Mouse (Mus musculus) cerebellum, adult 9-11 months (tissue): ENCODE results near the gene Psen2.
A peak's percentile ranks its signal among the peaks of the same experiment; 100 is the strongest.

Experiments
- DNase-seq: peaks from one replicate; pipeline ENCODE4 v3.0.0; 2022

Gene Psen2

DNA sequence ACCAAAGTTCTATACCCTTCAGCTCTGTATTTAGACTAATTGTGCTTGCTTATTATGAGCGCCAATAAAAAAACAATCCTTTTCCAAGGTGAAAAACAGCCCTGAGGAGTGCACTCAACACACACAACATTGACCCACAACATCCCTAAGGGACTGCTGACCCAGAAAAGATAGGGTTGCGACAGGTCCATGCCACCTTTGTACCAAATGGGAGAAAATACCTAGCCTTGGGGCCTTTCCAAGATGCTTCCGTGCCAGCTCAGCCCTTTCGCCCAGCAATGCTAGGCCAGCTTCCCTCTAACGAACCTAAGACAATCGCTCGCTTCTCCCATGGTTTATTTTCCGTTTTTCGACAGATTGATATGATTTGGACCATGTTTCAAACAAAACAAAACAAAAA is 66.7 kb downstream of the Psen2 start:
- peak; percentile 59 for DNase-seq

DNA sequence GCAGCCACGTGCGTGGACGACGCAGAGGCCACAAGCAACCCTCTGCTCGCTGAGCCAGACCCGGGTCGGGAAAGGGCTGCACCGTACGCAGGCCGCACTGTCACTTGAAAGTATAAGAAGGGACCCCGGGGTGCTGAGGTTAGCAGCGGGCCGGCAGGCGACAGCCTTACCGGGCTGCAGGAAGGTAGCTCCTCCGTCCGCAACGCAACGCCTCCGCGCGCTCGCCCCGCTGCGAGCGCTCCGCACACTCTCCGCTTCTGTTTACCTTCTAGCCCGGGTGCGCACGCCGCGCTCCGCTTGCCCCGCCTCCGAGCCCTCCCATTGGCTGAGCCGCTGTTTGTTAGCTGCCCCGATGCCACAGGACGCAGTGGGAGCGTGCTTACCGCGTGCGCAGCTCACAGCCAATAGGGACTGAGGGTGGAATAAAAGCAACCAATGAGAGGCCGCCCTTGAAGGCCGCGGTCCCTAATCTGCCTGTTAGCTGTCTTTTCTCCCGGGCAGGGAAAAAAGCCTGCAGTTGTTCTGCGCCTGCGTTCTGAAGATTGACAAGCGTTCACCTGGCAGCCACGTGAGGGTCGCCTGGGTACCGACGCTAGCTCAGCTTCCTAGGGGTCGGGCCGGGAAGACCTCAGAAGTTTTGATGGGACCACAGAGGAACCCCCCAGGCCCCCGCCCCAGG is 67.4 kb downstream of the Psen2 start:
- peak; percentile 99 for DNase-seq

DNA sequence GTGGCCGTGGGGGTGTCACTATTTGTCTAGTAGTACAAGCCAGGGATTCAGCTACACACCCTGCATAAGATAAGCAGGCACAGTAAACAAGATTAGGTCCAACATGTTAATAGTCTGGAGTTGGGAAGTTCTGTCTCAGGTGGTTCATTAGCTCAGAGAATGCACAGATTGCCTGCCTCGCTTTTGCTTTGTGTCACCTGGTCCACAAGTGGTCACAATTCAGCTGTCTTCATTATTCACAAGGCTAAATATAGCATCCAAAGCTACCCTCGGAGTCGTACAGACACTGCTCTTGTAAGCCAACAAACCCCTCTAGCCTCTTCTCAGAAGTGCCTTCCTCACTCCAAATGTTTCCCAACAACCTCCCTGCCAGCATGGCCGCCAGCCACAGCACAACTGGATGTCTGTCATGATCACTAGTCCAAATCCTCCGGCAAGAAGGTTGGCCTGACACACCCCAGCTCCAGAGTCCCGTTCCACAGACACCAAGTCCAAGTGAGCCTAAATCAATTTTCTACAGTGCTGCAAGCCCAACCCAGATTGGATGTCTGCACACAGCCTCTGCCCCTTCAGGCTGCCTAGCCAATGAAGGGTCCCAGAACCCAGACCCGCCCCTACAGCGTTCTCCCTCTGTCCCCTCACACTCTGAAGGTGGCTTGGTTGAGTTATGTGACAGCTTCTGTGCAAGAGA is 68.3 kb downstream of the Psen2 start:
- peak; percentile 63 for DNase-seq

DNA sequence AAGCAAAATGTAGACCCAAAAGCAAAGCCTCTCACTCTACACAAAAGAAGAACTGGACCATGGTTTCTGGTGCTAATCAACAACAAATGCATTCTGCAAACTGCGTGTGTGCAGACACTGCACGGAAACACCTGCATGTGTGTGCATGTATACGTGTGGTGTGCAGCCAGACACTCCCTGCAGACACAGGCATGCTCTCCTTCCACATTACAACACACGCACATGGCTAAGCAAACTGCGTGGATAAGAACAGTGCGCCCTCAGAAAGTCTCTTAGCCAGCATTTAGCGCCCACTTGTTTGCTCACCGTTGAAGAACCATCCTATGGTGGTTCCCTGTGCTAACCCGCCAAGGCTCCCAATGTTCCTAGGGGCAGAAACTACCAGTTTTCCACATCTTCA is 69.2 kb downstream of the Psen2 start:
- DNase-seq = no peak

DNA sequence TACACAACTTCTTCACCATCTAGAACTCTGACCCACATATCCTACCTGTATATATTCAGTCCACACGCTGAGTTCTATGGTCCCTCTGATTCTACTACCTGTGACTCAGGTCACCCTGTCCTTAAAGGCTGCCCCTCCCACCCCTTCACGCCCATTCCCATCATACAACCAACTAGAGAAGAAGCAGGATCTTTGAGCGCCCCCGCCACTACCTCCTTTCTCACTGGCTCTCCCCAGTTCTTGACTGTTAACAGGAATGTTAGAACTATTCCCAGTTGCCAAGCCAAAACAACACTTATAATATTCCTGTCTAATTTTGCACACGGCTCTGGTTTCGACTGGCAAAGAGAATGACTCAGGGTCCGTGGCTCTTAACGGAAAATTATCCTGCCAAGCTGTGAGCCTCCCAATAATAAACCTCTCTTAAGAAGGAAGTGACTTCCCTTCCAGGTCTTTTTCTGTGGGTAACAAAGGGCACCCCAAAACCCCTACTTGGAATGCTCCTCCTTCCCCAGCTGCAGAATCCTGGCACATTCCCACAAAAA is 69.8 kb downstream of the Psen2 start:
- no peak for DNase-seq

DNA sequence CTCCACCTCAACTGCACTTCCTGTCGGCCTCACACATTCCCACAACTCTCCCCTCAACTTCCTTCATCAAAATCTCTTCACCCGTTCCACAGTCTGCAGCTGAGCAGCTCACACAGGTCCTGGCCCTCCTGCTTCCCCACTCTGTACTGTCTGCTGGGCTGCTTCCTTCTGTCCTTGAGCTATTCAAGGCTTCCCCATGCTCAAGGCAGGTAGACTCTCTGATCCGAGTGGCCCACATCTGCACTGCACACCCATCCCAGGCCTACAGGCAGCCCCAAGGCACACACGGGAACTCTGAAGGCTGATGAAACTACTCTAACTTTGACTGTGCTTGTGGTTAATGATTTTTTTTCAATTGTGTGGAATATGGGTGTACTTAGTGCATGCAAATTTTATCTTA is 70.4 kb downstream of the Psen2 start:
- DNase-seq = no peak

DNA sequence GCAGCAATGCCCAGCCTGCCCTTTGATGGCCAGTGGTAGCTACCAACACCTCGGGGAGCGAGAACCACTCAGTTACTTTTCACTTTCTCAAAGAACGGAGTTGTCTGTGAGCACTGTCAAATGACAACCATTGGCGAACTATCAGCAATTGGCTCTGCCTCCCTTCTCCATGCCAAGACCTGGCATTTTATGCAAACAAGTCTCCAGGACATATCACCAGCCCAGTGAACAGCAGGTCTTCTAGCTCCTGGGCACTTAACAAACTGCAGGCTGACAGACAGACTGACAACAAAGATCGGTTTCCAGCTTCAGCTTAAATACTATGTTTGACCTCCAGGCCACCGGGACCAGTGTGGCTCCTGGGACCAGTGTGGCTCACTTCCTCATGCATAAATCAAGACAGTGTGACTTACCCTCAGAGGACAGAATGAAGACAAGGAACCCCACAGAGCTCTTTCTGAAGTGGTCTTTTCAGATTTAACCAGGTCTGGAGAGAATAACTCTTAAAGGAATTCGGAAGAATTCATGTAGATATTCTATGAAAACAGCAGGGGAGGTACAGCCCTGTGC is 71.5 kb downstream of the Psen2 start:
- no peak for DNase-seq

DNA sequence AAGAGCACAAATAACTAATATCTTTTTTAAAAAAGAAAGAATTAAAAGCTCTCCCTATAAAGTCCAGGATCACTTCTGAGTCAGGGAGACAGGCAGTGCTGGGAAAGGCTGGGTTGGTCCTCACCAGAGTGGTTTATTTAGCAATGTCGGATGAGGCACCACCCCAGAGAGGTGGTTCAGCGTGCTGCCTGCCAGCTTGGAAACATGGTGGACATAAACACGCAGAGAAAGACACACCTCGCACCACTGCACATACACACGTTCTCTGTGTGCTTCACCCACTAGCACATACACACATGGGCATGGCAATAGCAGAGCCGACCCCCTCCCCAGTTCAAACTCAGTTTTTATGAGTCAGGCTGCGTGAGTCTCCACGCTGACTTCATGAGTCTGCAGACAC is 72.1 kb downstream of the Psen2 start:
- DNase-seq = no peak

DNA sequence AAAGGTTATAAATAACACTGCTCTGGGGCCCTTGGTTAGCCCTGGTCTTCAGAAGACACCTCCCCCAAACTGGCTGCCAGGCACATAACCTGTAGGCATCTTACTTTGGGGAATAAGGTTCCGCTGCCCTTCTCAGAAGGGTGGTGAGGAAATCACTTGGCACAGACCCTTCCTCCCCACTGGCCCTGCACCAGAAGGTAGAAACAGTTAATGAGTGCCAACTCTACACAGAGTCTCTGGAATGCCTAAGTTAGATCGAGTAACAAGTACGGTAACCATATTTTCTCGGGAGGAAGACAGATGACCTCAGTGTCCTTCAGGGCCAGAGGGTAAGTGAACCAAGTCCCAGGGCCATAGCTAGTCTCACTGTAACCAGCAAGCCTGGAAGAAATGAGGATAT is 74.3 kb downstream of the Psen2 start:
- DNase-seq = no peak

DNA sequence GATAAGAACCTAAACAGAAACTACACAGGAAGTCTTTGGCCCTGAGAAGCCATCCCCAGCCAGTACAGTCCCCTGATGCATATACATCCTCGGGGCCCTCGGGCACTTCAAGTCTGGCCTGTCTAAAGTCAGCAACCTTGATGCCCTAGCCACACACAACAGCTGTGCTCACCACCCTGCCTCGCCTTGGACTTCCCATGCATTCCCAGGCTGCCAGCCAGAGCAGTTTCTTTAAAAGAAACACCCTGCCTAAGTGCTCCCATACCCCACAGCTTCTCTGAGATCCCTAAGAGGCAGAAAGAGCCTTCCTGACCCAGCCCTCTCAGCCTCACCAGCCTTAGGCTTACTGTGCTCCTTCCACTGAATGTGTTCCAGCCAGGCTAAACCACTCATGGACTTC is 76.9 kb downstream of the Psen2 start:
- DNase-seq = no peak

DNA sequence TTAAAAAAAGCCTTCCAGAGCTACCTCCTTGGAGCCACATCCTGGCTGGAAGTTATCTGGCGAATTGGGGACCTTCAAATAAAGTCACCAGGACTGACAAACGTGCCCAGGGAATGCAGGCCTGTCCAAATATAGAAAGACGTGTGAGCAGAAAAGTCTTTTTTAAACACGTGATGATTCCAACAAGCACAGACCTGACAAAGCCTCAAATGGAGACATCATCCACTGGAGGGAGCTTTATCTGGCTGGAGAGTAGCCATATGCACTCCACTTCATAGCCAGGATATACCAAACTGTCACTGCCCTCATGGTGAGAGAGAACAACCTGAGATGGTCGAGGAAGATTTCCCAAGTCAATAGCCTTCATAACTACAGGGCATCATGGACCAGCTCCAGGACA is 77.4 kb downstream of the Psen2 start:
- no peak for DNase-seq

DNA sequence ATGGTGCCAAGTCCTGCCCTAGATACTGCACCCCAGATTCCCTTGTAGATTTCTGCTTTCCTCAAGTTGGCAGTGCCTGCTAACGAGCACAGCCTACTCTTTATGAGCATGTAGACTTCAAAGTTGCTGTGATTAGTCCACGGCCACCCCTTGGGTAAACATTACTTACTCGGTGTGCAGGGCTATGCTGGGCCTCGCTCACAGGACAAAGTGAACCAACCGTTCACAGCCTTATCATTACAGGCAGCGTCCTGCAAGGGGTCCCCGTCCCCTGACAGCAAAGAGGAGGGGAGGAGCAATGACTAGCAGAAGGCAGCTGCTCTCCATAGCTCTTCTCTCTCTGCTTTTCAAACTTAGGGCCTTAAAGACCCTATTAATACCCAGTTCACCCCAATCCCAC is 78.5 kb downstream of the Psen2 start:
- no peak for DNase-seq

DNA sequence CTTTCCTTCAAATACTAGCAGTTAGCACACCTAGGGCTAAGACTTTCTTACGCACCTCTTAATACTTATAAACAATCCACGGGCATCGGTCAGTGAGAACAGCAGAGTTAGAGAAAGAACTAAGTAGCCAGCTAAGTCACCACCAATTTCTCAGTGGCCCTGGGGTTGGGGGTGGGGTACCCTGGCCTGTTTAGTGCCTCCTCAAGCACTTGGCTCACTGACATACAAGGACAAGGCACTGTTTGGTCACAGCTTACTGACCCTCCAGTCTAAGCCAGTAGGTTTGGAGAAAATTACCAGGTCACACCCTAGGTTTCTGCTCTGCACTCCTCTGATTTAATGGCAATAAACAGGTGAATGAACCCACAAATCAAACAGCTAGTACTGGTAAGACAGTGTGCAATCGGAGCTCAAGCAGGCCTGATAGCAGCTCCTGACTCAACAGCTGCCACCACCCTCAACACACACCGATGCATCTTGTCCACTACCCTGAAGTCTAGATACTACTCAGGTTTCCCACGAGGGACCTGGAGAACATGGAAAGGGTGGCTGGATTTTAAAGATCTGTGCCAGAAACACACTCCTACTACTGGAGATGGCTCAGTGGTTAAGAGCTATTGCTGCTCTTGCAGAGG is 79.6 kb downstream of the Psen2 start:
- no peak for DNase-seq

DNA sequence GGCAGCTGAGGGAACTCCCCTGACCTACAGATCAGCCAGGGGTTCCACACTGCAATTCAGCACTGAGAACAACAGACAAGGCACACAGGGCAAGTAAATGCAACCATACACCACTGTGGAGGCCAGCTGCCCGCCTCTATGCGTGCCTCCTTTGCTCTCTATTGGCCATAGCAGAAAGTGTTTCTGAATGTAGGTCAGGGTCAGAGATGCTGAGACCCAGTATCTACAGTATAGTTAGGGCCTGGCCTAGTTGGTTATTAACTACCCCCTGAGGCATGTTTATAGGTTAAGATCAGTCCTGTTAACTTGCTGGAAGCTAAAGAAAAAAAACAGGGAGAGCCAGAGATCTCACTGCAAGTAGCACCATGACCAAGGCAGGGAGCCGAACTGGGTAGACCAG is 80.5 kb downstream of the Psen2 start:
- no peak for DNase-seq

DNA sequence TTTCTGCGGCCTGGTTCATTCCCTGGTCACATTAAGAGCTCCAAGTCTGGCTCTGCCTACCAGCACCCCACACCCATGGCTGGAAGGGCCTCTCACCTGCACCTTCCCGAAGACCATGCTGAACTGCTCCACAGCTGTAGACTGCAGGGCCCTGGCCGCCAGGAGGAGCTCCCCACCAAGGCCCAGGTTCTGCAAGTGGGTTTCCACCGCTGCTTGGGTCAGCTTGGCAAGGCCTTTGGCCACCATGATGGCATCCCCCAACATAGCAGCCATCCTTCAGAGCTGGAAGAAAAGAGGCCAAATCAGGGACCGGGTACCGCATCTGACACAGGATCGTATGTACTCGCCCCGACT is 81.3 kb downstream of the Psen2 start:
- DNase-seq = peak; percentile 9

DNA sequence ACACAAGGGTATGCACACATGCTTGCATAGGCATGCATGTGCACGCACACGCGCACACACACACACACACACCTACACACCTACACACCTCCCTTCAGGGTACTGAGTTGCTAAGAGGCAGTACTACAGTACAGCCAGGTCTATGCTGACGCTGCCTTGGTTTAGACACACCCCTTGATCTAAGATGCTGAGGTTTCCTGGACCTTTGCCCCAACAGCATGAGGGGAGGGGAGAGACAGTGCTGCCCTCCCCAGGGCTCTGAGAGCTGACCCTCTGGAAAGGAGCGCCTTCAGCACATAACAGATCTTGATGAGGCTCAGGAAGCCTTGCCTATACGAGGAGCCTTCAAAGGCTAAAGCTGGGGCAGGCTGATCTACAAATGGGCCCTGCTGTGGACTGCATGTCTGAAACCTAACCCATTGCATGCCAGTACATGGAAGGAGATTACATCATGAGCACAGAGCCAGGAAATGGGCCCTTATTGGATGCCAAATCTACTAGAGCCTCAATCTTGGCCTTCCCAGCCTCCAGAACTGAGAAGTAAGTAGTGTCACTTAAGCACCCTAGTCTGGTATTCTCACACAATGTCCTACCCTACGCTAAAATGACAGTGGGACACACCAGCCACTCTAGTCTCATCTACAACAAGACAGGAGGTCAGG is 81.8 kb downstream of the Psen2 start:
- no peak for DNase-seq

DNA sequence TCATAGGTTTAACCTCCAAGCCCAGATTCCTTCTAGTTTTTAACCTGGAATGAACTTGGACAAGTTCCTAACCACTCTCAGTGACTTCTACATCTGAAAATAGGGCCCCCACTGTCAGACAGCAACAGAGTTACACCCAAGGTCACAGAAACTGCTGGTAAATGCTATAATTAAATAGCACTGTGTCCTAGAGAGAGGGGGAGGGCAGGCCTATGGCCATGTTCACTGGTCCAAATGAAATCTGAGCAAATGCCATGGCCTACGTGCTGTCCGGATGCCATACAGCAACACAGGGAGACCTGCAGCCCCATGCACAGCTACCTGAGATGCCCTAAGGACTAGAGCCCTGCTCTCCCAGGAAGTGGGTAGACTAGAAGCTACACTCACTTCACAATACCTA is 83.4 kb downstream of the Psen2 start:
- DNase-seq = no peak

DNA sequence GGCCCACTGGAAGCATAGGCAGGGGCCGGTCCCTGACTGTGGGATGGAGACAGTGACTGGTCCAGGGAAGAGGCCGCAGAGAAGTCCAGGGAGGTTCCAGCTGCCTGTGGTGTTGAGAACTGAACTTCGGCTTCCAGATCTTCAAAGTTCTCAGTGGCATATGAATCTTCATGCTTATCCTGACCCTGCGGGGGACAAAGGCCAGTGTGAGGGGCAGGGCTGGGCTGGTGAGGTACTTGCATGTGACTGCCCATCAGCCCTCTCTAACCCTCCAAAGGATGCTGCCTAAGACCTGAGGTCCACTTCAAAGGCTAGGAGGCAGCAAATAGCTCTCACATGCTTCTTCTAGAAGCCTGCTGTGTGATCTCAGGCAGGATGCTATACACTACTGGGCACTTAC is 84.1 kb downstream of the Psen2 start:
- no peak for DNase-seq

DNA sequence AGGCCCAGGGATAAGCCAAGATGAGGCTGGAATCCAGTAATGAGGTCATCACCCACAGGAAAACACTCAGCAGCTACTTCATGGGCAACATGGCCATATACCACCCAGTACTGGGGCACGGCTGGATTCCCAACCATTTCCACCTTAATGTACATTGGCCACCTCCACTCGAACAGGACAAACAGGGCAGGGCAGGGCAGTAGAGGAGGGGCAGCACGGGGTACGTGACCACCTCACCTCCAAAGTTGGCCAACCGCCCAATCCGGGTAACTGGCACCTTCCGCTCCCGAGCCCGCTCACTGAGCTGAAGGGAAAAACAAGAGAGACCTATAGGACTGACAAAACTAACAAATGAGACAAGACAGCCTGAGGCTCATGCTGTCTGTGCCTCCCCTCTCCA is 84.9 kb downstream of the Psen2 start:
- no peak for DNase-seq
